Mouse (Mus musculus): ENCODE measurements around the gene Capn5.

DNA sequence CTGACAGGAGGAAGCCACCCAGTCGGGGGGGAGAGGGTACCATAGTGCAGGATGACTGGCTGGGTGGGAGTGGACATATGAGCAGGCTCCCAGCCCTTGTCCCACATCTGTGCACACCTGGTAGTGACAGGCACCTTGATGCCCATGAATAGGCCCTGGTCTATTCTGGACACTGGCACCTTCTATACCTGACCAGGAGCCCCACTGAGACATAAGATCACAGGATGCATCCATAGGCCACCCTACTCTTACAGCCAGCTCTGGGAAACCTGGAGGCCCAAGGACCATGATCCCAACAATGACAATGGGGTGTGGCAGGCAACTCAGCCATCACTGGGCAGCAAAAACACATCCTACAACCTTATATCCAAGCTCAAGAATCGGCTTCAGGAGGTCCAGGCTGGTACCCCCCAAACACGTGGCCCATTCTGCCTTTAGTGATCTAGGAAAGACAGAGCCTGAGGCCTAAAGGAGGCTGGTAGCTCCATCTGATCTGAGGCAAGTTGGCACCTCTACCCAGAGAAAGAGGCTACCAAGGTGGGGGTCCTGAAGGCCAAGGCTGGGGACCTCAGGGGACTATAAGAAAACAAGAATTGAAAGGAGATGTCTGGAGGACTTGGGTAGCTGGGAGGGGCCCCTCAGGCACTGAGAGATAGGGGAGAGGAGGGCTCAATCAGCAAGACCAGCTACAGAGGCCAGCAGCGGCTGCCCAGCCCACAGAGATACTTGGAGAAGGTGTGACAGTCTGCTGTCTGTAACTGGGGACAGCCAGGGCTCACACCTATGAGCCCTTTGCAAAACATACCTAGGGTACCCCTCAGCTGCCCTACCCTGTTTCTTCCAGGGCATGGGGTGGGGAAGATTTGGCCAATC lies 3.0 kb downstream of the Capn5 start:
- TF ChIP-seq CTCF (conservative IDR thresholded peaks at IDR 0.05 in 1 of 2, IDR thresholded peaks at IDR 0.05 in 1 of 2; ENCODE audit: low read depth in 2 of 2, low read length in 2 of 2) (no peak), GABPA (IDR thresholded peaks at IDR 0.05; ENCODE audit: insufficient replicate concordance, low read depth, low read length) (no peak), CHD2 (IDR thresholded peaks at IDR 0.05; ENCODE audit: low read length) (no peak), RAD21 (IDR thresholded peaks at IDR 0.05; ENCODE audit: low read depth, low read length) (no peak), IRF4 (IDR thresholded peaks at IDR 0.05; ENCODE audit: low read depth, low read length) (no peak), JUN (IDR thresholded peaks at IDR 0.05; ENCODE audit: insufficient read depth, low read depth, low read length) (no peak), MYC (IDR thresholded peaks at IDR 0.05; ENCODE audit: low read depth, low read length) (no peak), ZC3H11A (IDR thresholded peaks at IDR 0.05; ENCODE audit: low read depth, low read length) (no peak), HCFC1 (IDR thresholded peaks at IDR 0.05; ENCODE audit: low read depth, low read length) (no peak), EP300 (IDR thresholded peaks at IDR 0.05; ENCODE audit: low read length) (no peak), ZKSCAN1 (IDR thresholded peaks at IDR 0.05; ENCODE audit: borderline replicate concordance, low read depth, low read length) (no peak)

Measured in CH12.LX (cell line).